Mouse (Mus musculus): ENCODE measurements around the gene Ube2d3. TPM values are rescaled to one million over a fixed set of nuclear protein-coding genes. Genes with fewer than 3 reads are reported as not detected.

The Ube2d3 gene
- polyA plus RNA-seq, 1 experiment from 2014 or later = 586 TPM

DNA sequence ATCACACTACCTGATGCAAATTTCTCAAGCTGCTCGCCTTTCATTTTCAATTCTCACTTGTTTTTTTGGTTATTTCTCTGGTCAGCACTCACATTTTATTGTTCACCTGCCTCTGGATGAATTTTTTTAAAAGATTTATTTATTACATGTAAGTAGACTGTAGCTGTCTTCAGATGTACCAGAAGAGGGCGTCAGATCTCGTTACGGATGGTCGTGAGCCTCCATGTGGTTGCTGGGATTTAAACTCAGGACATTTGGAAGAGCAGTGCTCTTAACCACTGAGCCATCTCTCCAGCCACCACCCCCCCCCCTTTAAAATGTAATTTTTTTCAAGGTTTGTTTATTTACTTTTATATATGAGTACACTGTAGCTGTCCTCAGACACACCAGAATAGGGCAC is 34.1 kb upstream of the Ube2d3 start:
- Histone ChIP-seq H3K9ac (no peak overlapping the region), H3K27ac (ENCODE audit: low read depth) (no peak overlapping the region), H3K4me3 (ENCODE audit: low read depth, low read length) (no peak overlapping the region), H3K4me2 (no peak overlapping the region), H3K4me1 (ENCODE audit: insufficient read depth) (0 out of 2 replicates have a peak, but pooled peaks cover 3% of the 10 kb centered on the region), H3K27me3 (ENCODE audit: insufficient read depth, low read length) (no peaks in the 10 kb centered on the region), H3K9me3 (ENCODE audit: low read depth, low read length) (no peaks in the 10 kb centered on the region), H3K36me3 (ENCODE audit: insufficient read depth) (peaks cover 15% of the 10 kb centered on the region)
- 72% methylated on average over 5 of the region's 5 CpGs for WGBS
- 0 out of 2 replicates have a peak, but pooled peaks have one; percentile 25 for TF ChIP-seq CTCF (IDR thresholded peaks at IDR 0.05; ENCODE audit: low read depth)
- ATAC-seq (ENCODE audit: insufficient read depth) = no peak
- DNase-seq = no peak

DNA sequence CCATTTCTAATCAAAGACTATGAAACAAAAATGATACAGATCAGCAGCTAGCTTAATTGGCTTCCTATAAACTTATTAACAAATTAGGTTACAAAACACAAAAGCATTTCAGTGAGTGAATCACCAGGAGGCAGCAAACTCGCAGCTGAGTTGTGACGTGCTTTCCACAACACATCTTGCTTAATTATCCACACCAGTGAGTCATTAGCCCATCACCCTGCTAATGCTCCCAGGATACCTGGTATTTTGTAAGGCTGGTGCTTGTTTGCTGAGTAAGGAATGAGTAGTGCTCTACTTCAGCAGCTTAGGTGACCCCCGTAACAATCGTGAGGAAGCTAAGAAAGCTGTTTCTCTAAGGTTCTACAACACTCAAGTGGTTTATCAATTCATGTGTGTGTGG is 33.4 kb upstream of the Ube2d3 start:
- DNase-seq (no peak), ATAC-seq (ENCODE audit: insufficient read depth) (no peak)
- H3K27ac ChIP-seq (ENCODE audit: low read depth) = no peak overlapping the region
- H3K9ac ChIP-seq = no peak overlapping the region
- 67% methylated on average over 4 of the region's 4 CpGs for WGBS
- no peak for TF ChIP-seq CTCF (IDR thresholded peaks at IDR 0.05; ENCODE audit: low read depth)
- peaks cover 20% of the 10 kb centered on the region for H3K36me3 ChIP-seq (ENCODE audit: insufficient read depth)
- no peaks in the 10 kb centered on the region for H3K27me3 ChIP-seq (ENCODE audit: insufficient read depth, low read length)
- 0 out of 2 replicates have a peak, but pooled peaks cover 3% of the 10 kb centered on the region for H3K4me1 ChIP-seq (ENCODE audit: insufficient read depth)
- no peak overlapping the region for H3K4me2 ChIP-seq
- H3K4me3 ChIP-seq (ENCODE audit: low read depth, low read length) = no peak overlapping the region
- H3K9me3 ChIP-seq (ENCODE audit: low read depth, low read length) = no peaks in the 10 kb centered on the region

DNA sequence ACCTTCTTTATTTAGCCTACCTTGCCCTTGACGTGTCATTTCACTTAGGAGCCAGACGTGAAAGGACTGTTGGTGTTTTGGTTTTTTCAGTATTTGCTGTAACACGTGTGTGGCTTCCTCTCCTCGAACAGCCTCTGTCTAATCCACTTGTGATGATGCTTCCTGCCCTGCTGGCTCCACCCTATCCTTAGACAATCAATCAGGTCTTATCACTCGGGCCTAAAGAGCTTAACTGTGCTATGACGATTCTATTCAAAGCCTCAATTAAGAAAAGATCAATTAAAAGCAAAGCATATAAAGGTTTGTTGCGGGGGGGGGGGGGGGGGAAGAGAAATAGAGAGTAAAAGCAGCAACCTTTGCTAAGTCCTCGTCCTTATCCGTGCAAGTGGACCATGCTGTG is 30.6 kb upstream of the Ube2d3 start:
- H3K27ac ChIP-seq (ENCODE audit: low read depth) = no peak overlapping the region
- 60% methylated on average over 9 of the region's 9 CpGs for WGBS
- H3K4me1 ChIP-seq (ENCODE audit: insufficient read depth) = no peaks in the 10 kb centered on the region
- DNase-seq = no peak
- no peak overlapping the region for H3K4me2 ChIP-seq
- TF ChIP-seq CTCF (IDR thresholded peaks at IDR 0.05; ENCODE audit: low read depth) = no peak
- H3K9me3 ChIP-seq (ENCODE audit: low read depth, low read length) = no peaks in the 10 kb centered on the region
- ATAC-seq (ENCODE audit: insufficient read depth) = no peak
- H3K36me3 ChIP-seq (ENCODE audit: insufficient read depth) = peaks cover 25% of the 10 kb centered on the region
- H3K9ac ChIP-seq = no peak overlapping the region
- H3K4me3 ChIP-seq (ENCODE audit: low read depth, low read length) = no peak overlapping the region
- H3K27me3 ChIP-seq (ENCODE audit: insufficient read depth, low read length) = no peaks in the 10 kb centered on the region

DNA sequence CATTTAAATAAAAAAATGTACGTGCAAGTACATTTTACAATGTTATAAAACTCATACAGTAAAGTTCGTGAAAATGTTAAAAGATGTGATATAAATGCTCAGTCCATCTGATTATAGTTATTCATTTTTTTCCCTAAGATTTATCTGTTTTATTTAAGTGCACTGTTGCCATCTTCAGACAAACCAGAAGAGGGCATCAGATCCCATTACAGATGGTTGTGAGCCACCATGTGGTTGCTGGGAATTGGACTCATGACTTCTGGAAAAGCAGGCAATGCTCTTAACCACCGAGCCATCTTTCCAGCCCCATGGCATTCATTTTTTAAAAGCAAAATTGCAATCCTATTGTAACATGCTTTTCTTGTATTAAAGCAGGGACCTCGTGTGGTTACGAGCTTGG is 28.7 kb upstream of the Ube2d3 start:
- Histone ChIP-seq H3K9me3 (ENCODE audit: low read depth, low read length) (no peaks in the 10 kb centered on the region), H3K4me3 (ENCODE audit: low read depth, low read length) (no peak overlapping the region), H3K27ac (ENCODE audit: low read depth) (no peak overlapping the region), H3K9ac (no peak overlapping the region), H3K4me1 (ENCODE audit: insufficient read depth) (no peaks in the 10 kb centered on the region), H3K4me2 (no peak overlapping the region), H3K27me3 (ENCODE audit: insufficient read depth, low read length) (no peaks in the 10 kb centered on the region), H3K36me3 (ENCODE audit: insufficient read depth) (peaks cover 25% of the 10 kb centered on the region)
- WGBS = 93% methylated on average over 5 of the region's 5 CpGs
- no peak for TF ChIP-seq CTCF (IDR thresholded peaks at IDR 0.05; ENCODE audit: low read depth)
- DNase-seq = no peak
- no peak for ATAC-seq (ENCODE audit: insufficient read depth)

DNA sequence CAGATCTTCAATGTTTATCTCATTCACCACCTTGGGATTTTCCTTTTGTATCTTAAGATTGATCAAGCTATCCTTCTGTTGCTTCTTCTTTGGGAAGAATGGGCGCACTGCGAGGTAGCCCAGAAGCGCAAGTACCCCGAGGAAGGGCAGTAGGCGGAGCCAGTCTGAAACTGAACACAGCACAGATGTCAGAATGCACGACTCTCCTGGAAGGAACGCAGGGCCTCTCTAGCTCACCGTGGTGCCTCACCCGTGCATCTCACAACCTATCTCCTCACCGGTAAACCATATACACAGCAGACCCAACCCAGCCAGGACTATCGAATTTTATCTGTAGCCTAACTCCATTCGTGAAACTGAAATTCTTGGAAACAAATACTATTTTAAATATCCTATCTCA is 26.9 kb upstream of the Ube2d3 start:
- WGBS = 82% methylated on average over 12 of the region's 12 CpGs
- no peaks in the 10 kb centered on the region for H3K27me3 ChIP-seq (ENCODE audit: insufficient read depth, low read length)

DNA sequence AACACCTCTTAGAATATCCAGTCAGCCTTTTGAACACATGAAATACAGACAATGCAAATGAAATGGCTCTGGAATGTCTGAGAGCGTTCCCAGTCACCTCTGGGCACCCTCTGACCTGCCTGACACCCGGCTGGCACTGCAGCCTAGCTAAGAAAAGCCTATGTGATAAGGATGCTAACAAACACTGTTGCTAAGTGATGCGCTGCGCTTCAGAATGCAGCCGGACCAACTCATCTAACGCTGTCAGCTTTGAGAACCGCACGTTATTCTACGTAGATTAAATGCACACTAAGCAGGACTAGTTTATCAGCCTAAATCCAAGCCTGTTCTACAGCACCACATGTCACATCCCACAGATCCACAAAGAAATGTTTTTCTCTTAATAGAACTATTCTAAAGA is 26.1 kb upstream of the Ube2d3 start:
- DNase-seq (peak; percentile 47), ATAC-seq (ENCODE audit: insufficient read depth) (no peak; the same call in 1 of the 2 replicates)
- no peaks in the 10 kb centered on the region for H3K9me3 ChIP-seq (ENCODE audit: low read depth, low read length)
- H3K4me2 ChIP-seq = no peak overlapping the region
- H3K27ac ChIP-seq (ENCODE audit: low read depth) = no peak overlapping the region
- H3K4me3 ChIP-seq (ENCODE audit: low read depth, low read length) = no peak overlapping the region
- WGBS = 29% methylated on average over 9 of the region's 9 CpGs
- no peaks in the 10 kb centered on the region for H3K4me1 ChIP-seq (ENCODE audit: insufficient read depth)
- no peak for TF ChIP-seq CTCF (IDR thresholded peaks at IDR 0.05; ENCODE audit: low read depth)
- peaks cover 20% of the 10 kb centered on the region for H3K36me3 ChIP-seq (ENCODE audit: insufficient read depth)
- no peaks in the 10 kb centered on the region for H3K27me3 ChIP-seq (ENCODE audit: insufficient read depth, low read length)
- no peak overlapping the region for H3K9ac ChIP-seq

More for the DNA sequence above, 26.9 kb upstream of the Ube2d3 start:
- DNase-seq = no peak
- H3K9ac ChIP-seq = no peak overlapping the region
- H3K4me2 ChIP-seq = no peak overlapping the region
- TF ChIP-seq CTCF (IDR thresholded peaks at IDR 0.05; ENCODE audit: low read depth) = no peak
- ATAC-seq (ENCODE audit: insufficient read depth) = no peak
- H3K27ac ChIP-seq (ENCODE audit: low read depth) = no peak overlapping the region
- no peaks in the 10 kb centered on the region for H3K4me1 ChIP-seq (ENCODE audit: insufficient read depth)
- H3K4me3 ChIP-seq (ENCODE audit: low read depth, low read length) = no peak overlapping the region
- no peaks in the 10 kb centered on the region for H3K9me3 ChIP-seq (ENCODE audit: low read depth, low read length)
- peaks cover 25% of the 10 kb centered on the region for H3K36me3 ChIP-seq (ENCODE audit: insufficient read depth)

DNA sequence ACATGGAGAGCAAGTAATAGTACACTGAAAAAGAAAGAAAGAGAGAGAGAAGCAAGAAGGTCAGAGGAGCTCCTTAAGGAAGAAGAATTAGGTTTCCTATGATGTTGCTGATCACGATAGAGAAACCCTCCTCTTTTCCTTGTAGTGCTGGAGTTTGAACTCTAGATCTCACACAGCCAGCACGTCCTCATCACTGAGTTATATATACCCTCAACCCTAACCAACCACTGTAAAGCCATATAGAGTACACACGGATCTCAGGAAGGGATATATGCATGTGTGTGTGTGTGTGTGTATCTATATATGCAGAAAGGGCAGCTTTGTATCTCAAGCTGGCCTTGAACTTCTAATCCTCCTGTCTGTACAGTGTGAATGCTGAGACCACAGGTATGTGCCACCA is 20.7 kb upstream of the Ube2d3 start:
- H3K27ac ChIP-seq (ENCODE audit: low read depth) = no peak overlapping the region
- DNase-seq (no peak), ATAC-seq (ENCODE audit: insufficient read depth) (no peak)
- H3K9me3 ChIP-seq (ENCODE audit: low read depth, low read length) = no peaks in the 10 kb centered on the region
- H3K36me3 ChIP-seq (ENCODE audit: insufficient read depth) = no peaks in the 10 kb centered on the region
- no peak overlapping the region for H3K4me2 ChIP-seq
- no peaks in the 10 kb centered on the region; the same call in 1 of the 2 replicates for H3K4me1 ChIP-seq (ENCODE audit: insufficient read depth)
- no peak for TF ChIP-seq CTCF (IDR thresholded peaks at IDR 0.05; ENCODE audit: low read depth)
- 83% methylated on average over 3 of the region's 3 CpGs for WGBS
- H3K4me3 ChIP-seq (ENCODE audit: low read depth, low read length) = no peak overlapping the region
- H3K9ac ChIP-seq = no peak overlapping the region
- no peaks in the 10 kb centered on the region for H3K27me3 ChIP-seq (ENCODE audit: insufficient read depth, low read length)

DNA sequence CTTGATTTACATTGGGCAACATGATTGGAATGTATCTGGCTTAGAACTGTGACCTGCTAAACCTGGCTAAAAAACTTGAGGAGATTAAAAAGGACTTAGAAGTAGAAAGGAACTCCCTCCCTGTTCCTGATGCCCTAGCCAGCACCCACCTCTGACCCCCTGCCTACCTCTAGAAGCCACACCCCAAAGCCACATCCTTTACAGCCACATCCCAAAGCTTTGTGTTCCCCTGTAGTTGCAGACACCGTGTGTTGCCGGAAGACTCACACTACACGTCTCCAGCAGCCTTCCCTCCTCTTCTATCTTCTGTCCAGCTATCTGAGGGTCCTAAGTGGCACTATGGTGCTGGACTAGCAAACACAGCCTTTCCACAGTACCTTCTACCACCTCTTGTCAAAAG is 20.1 kb upstream of the Ube2d3 start:
- ATAC-seq (ENCODE audit: insufficient read depth) = no peak
- DNase-seq = no peak
- 79% methylated on average over 3 of the region's 3 CpGs for WGBS
- H3K36me3 ChIP-seq (ENCODE audit: insufficient read depth) = no peaks in the 10 kb centered on the region
- H3K4me1 ChIP-seq (ENCODE audit: insufficient read depth) = no peaks in the 10 kb centered on the region; the same call in 1 of the 2 replicates
- H3K9me3 ChIP-seq (ENCODE audit: low read depth, low read length) = no peaks in the 10 kb centered on the region
- no peak overlapping the region for H3K4me2 ChIP-seq
- TF ChIP-seq CTCF (IDR thresholded peaks at IDR 0.05; ENCODE audit: low read depth) = no peak
- H3K27me3 ChIP-seq (ENCODE audit: insufficient read depth, low read length) = no peaks in the 10 kb centered on the region
- no peak overlapping the region for H3K27ac ChIP-seq (ENCODE audit: low read depth)
- no peak overlapping the region for H3K4me3 ChIP-seq (ENCODE audit: low read depth, low read length)
- H3K9ac ChIP-seq = no peak overlapping the region

Data from lung, embryonic 14.5 days (tissue).